Mouse (Mus musculus) G1E (cell line): ENCODE data around the gene Dzip3.

Experiments
- CTCF ChIP-seq: IDR thresholded peaks from 2 replicates; pipeline ENCODE4 v1.5.1; 2012; ENCODE audit warnings: low read depth, low read length, inconsistent platforms, mixed read lengths
- GATA1 ChIP-seq: IDR thresholded peaks from 2 replicates; pipeline ENCODE4 v1.6.1; 2012; ENCODE audit warnings: borderline replicate concordance, low read length, inconsistent platforms, mixed read lengths

DNA sequence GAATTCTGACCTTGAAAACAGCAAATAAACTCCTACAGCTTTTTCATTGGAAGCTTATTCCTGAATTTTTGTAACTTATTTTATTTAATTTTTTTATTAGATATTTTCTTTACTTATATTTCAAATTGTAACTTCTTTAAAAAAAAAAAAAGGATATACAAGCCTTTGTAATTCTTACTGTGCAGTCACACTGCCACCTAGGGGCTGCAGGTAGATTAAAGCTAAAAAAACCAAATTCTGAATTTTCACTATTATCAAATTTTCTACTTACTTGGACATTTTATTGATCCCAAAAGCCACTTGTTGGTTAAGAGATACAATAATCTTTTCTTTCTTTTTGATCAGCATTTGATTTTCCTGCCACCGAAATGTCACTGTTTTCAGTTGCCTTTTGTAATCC, 52.2 kb downstream of the Dzip3 start:
- TF ChIP-seq GATA1 = no peak
- TF ChIP-seq CTCF = no peak
